Comparison of ENCODE assay signal across 10 mouse cellular contexts in genomic region chr16:50542554-50543333, GRCm38 (mm10). TPM values are rescaled to one million over a fixed set of nuclear protein-coding genes. Genes with fewer than 3 reads are reported as not detected.
DNase-seq lines count a peak whose midpoint lies in the region; ATAC-seq and TF ChIP-seq lines count a peak whose summit lies in the region.
"Had no signal": no experiment of that assay in that cellular context is flagged by ENCODE, and none has a peak within 500 bp of the region (broad histone marks: within the 10 kb centered on the region; RNA-seq: fewer than 3 reads in every experiment).

No protein-coding gene starts in this region.

- no peaks in the 10 kb centered on the region for H3K4me1 ChIP-seq in kidney, embryonic 14.5 days (ENCODE audit: control insufficient read depth, insufficient read depth, low read length)
- no peaks in the 10 kb centered on the region for H3K4me1 ChIP-seq in cerebellum, adult 2 months (ENCODE audit: control insufficient read depth, insufficient read depth, low read length)
- H3K4me1 ChIP-seq: stomach, embryonic 15.5 days had no signal

- no peak overlapping the region for H3K4me3 ChIP-seq in kidney, embryonic 14.5 days (ENCODE audit: low read length)
- H3K4me3 ChIP-seq in cerebellum, adult 2 months (replicated peaks; ENCODE audit: insufficient read depth, low read depth, low read length) = no peak overlapping the region
- H3K4me3 ChIP-seq: stomach, embryonic 15.5 days had no signal

- no peak overlapping the region for H3K27ac ChIP-seq in kidney, embryonic 14.5 days (ENCODE audit: low read depth, low read length)
- no peak overlapping the region for H3K27ac ChIP-seq in cerebellum, adult 2 months (ENCODE audit: insufficient read depth, low read length)
- H3K27ac ChIP-seq: stomach, embryonic 15.5 days had no signal

- TF ChIP-seq CTCF in cerebellum, adult 2 months (IDR thresholded peaks at IDR 0.05; ENCODE audit: borderline replicate concordance, insufficient read depth, low read depth, low read length) = no peak

- WGBS in kidney, embryonic 14.5 days = 69% methylated on average over 5 of the region's 5 CpGs
- 67% methylated on average over 5 of the region's 5 CpGs for WGBS in cerebellum, adult 2 months

- peak; percentile 75; the same call in 1 of the 2 replicates for ATAC-seq in kidney, embryonic 14.5 days (ENCODE audit: low FRiP score, low TSS enrichment)
- ATAC-seq in hematopoietic stem cell, adult 5-6 weeks (replicated peaks in 1 of 2; ENCODE audit: insufficient read depth in 1 of 2, low FRiP score in 2 of 2, low TSS enrichment in 1 of 2, low read depth in 1 of 2, poor library complexity in 2 of 2, severe bottlenecking in 2 of 2) = peak; percentile 69 to 86

- H3K4me2 ChIP-seq in kidney, embryonic 14.5 days (replicated peaks; ENCODE audit: low read depth, low read length) = no peak overlapping the region
- H3K4me2 ChIP-seq: stomach, embryonic 15.5 days had no signal

- no peaks in the 10 kb centered on the region for H3K9me3 ChIP-seq in kidney, embryonic 14.5 days (ENCODE audit: control insufficient read depth, low read length)
- H3K9me3 ChIP-seq: stomach, embryonic 15.5 days had no signal

- H3K27me3 ChIP-seq in kidney, embryonic 14.5 days (ENCODE audit: control insufficient read depth, insufficient read depth, low read length) = no peaks in the 10 kb centered on the region
- H3K27me3 ChIP-seq in cerebellum, adult 2 months (ENCODE audit: control insufficient read depth, insufficient read depth, low read length) = no peaks in the 10 kb centered on the region
- H3K27me3 ChIP-seq: stomach, embryonic 15.5 days had no signal

- H3K9ac ChIP-seq in kidney, embryonic 14.5 days (ENCODE audit: low read depth, low read length) = no peak overlapping the region
- H3K9ac ChIP-seq: stomach, embryonic 15.5 days had no signal

- intact Hi-C loops in gastrocnemius, postnatal 14 days (cut with DNase I; ENCODE audit: low total_unique reads) = no loop called here

- no peak for DNase-seq in kidney, adult 11 months
- DNase-seq in 416B (ENCODE audit: low read depth) (peak; percentile 69), ES-CJ7 (ENCODE audit: low read depth, low spot score) (peak; percentile 55)
- no peak for DNase-seq in gastrocnemius, postnatal 14 days
- no peak for DNase-seq in cerebellum, adult 2 months

- TF ChIP-seq POLR2A in cerebellum, adult 2 months (IDR thresholded peaks at IDR 0.05; ENCODE audit: borderline replicate concordance, insufficient read depth, low read length) = no peak

- no peaks in the 10 kb centered on the region for H3K36me3 ChIP-seq in kidney, embryonic 14.5 days (ENCODE audit: control insufficient read depth, insufficient read depth, low read length)
- H3K36me3 ChIP-seq: stomach, embryonic 15.5 days had no signal

RNA-seq across cellular contexts. Expression of gene Ccdc54, which starts 48.2 kb away (rescaled TPM):
- not detected in 2 replicates for polyA plus RNA-seq in kidney, embryonic 14.5 days (2014; fragmentation: Nextera tagmentation; extraction: Ambion mirVana)
- not detected in 2 replicates for total RNA-seq in hematopoietic stem cell, adult 5-6 weeks (2017)
- total RNA-seq in gastrocnemius, postnatal 14 days (2021) = not detected
- not detected in 2 replicates for polyA plus RNA-seq in cerebellum, adult 2 months (2012; rRNA removed)
- total RNA-seq: layer of hippocampus, postnatal 10 days had no signal
- polyA plus RNA-seq: frontal cortex, adult 2 months; stomach, embryonic 15.5 days had no signal

Comparison
In these comparisons a context has a peak if more than half of its experiments do, and no peak if none do; other contexts are left out.
1. DNase-seq: peak in 416B (single experiment) and ES-CJ7 (single experiment); none in kidney, adult 11 months (single experiment), gastrocnemius, postnatal 14 days (single experiment) and cerebellum, adult 2 months (0 of 2).